Mouse (Mus musculus) liver, adult 2 months (tissue): ENCODE results near the gene Gsx1.

ENCODE experiments used
- CTCF ChIP-seq: fragments of 200-500 bp; IDR thresholded peaks from 2 replicates; pipeline ENCODE4 v1.5.1; 2011; ENCODE audit warnings: low read depth, low read length, control low read depth
- POLR2A ChIP-seq: fragments of 200-500 bp; IDR thresholded peaks from 2 replicates; pipeline ENCODE4 v1.6.1; 2011; ENCODE audit warnings: low read length, control low read depth; ENCODE audit not compliant: insufficient read depth; ENCODE audit errors: extremely low read depth

DNA sequence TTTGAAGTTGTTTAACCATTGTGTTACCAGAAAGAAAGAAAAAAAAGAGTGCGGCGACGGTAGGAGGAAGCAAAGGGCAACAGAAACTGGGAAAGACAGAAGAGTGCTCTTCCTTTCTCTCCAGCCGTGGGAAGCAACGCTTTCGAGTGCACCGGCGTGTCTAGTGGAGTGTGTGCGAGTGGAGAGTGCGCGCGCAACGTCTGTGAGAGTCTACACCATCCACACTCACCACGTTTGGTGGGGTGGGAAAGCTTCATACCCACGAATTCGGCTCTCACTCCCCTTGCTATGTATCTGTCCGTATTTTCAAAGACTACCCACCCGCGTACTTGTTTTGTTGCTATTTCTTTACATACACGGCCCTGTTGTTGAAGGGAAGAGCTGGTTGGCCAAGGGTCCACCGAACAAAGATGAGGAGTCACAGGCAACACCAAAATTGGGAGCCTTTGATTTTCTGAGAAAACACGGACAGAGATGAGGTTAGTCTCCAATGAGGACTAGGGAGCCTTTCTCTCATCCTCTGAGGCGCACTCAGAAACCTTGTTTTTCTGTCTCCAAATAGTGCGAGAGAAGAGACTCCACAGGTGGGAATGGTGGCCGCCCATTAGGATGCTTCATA, 835 bp upstream of the Gsx1 start:
- no peak for TF ChIP-seq POLR2A
- TF ChIP-seq CTCF, result no peak
